Mouse (Mus musculus) lung, postnatal 25 days (tissue): Measurements from ENCODE around the gene Scn11a.

Experiments
- DNase-seq: peaks from one replicate; pipeline ENCODE4 v3.0.0; 2022; ENCODE audit warnings: low spot score

The Scn11a gene

GRCm38 (mm10) chr9:119825297-119825696, at the start of gene Scn11a:
TSS of gene Scn11a (minus strand) at chr9:119825456.
- DNase-seq = no peak

GRCm38 (mm10) chr9:119854170-119854569, 28.9 kb upstream of the Scn11a start:
- no peak for DNase-seq

- no peak for DNase-seq
Measured at GRCm38 (mm10) chr9:119853071-119853846, 28.0 kb upstream of the Scn11a start.

- no peak for DNase-seq
Measured at GRCm38 (mm10) chr9:119852347-119853030, 27.2 kb upstream of the Scn11a start.

GRCm38 (mm10) chr9:119849214-119849613, 24.0 kb upstream of the Scn11a start:
- DNase-seq = no peak

- DNase-seq = no peak
Measured at GRCm38 (mm10) chr9:119848671-119849070, 23.4 kb upstream of the Scn11a start.

GRCm38 (mm10) chr9:119847187-119847586, 21.9 kb upstream of the Scn11a start:
- no peak for DNase-seq

GRCm38 (mm10) chr9:119844724-119845123, 19.5 kb upstream of the Scn11a start:
- no peak for DNase-seq

GRCm38 (mm10) chr9:119843549-119843948, 18.3 kb upstream of the Scn11a start:
- DNase-seq = no peak

GRCm38 (mm10) chr9:119842541-119843169, 17.4 kb upstream of the Scn11a start:
- no peak for DNase-seq

GRCm38 (mm10) chr9:119842091-119842490, 16.8 kb upstream of the Scn11a start:
- DNase-seq = no peak

GRCm38 (mm10) chr9:119841159-119841558, 15.9 kb upstream of the Scn11a start:
- no peak for DNase-seq

GRCm38 (mm10) chr9:119835581-119836125, 10.4 kb upstream of the Scn11a start:
- no peak for DNase-seq

GRCm38 (mm10) chr9:119831001-119831400, 5.7 kb upstream of the Scn11a start:
- DNase-seq = no peak

GRCm38 (mm10) chr9:119823722-119824121, 1.5 kb downstream of the Scn11a start:
- DNase-seq = no peak

GRCm38 (mm10) chr9:119813631-119814030, 11.6 kb downstream of the Scn11a start:
- DNase-seq = no peak

- DNase-seq = no peak
Measured at GRCm38 (mm10) chr9:119806491-119806890, 18.8 kb downstream of the Scn11a start.

- DNase-seq = no peak
Measured at GRCm38 (mm10) chr9:119804501-119804847, 20.8 kb downstream of the Scn11a start.

- DNase-seq = no peak
Measured at GRCm38 (mm10) chr9:119803845-119804500, 21.3 kb downstream of the Scn11a start.

- DNase-seq = no peak
Measured at GRCm38 (mm10) chr9:119803169-119803827, 22.0 kb downstream of the Scn11a start.

- DNase-seq = no peak
Measured at GRCm38 (mm10) chr9:119801460-119801859, 23.8 kb downstream of the Scn11a start.

GRCm38 (mm10) chr9:119796791-119797190, 28.5 kb downstream of the Scn11a start:
- no peak for DNase-seq
